Mouse (Mus musculus): ENCODE data around the gene Entpd2.
A peak's percentile ranks its signal among the peaks of the same experiment; 100 is the strongest.
"Not testable (repeated sequence)": the region's sequence is repeated elsewhere in the genome, so short reads cannot be mapped to it uniquely, and the experiment has no call there.

The Entpd2 gene

GRCm38 (mm10) chr2:25394281-25395221, 1.1 kb upstream of the Entpd2 start:
- DNase-seq, result peak; percentile 30

GRCm38 (mm10) chr2:25396597-25396983, 916 bp downstream of the Entpd2 start:
- no peak for DNase-seq

- no peak for DNase-seq
These were observed 1.3 kb downstream of the Entpd2 start for GRCm38 (mm10) chr2:25397010-25397409.

- no peak for DNase-seq
These were observed 2.4 kb downstream of the Entpd2 start for GRCm38 (mm10) chr2:25398065-25398464.

- DNase-seq, result no peak
These were observed 3.4 kb downstream of the Entpd2 start, which contains the start of gene Npdc1 for GRCm38 (mm10) chr2:25399051-25399450. TSS of gene Npdc1 (plus strand) at chr2:25399351.

GRCm38 (mm10) chr2:25400291-25400690, 4.6 kb downstream of the Entpd2 start:
- DNase-seq, result no peak

GRCm38 (mm10) chr2:25400764-25401163, 5.1 kb downstream of the Entpd2 start:
- DNase-seq, result peak; percentile 58

GRCm38 (mm10) chr2:25402377-25402971, 6.8 kb downstream of the Entpd2 start:
- DNase-seq, result peak; percentile 41

GRCm38 (mm10) chr2:25402972-25403601, 7.4 kb downstream of the Entpd2 start:
- peak; percentile 90 for DNase-seq

- no peak for DNase-seq
These were observed 8.3 kb downstream of the Entpd2 start for GRCm38 (mm10) chr2:25403994-25404393.

GRCm38 (mm10) chr2:25408908-25409307, 13.2 kb downstream of the Entpd2 start:
- no peak for DNase-seq

GRCm38 (mm10) chr2:25413436-25413835, 17.8 kb downstream of the Entpd2 start:
- not testable (repeated sequence) for DNase-seq

- DNase-seq, result no peak
These were observed 21.8 kb downstream of the Entpd2 start for GRCm38 (mm10) chr2:25417426-25417825.

- DNase-seq, result no peak
These were observed 26.2 kb downstream of the Entpd2 start for GRCm38 (mm10) chr2:25421896-25422295.

- DNase-seq, result no peak
These were observed 27.1 kb downstream of the Entpd2 start, which contains the start of gene Fut7 for GRCm38 (mm10) chr2:25422587-25423410. TSS of gene Fut7 (plus strand) at chr2:25423267.

- DNase-seq, result no peak
These were observed 28.0 kb downstream of the Entpd2 start for GRCm38 (mm10) chr2:25423626-25424025.

- no peak for DNase-seq
These were observed 29.8 kb downstream of the Entpd2 start for GRCm38 (mm10) chr2:25425481-25425880.

GRCm38 (mm10) chr2:25426721-25427191, 31.1 kb downstream of the Entpd2 start:
- DNase-seq, result no peak

GRCm38 (mm10) chr2:25427256-25427655, 31.6 kb downstream of the Entpd2 start:
- no peak for DNase-seq

GRCm38 (mm10) chr2:25428442-25429236, 33.0 kb downstream of the Entpd2 start, which contains the start of gene Abca2:
TSS of gene Abca2 (plus strand) at chr2:25428703.
- DNase-seq, result peak; percentile 98

- no peak for DNase-seq
These were observed 33.9 kb downstream of the Entpd2 start for GRCm38 (mm10) chr2:25429435-25430180.

Measured in right cerebral cortex, postnatal 25 days (tissue).